Mouse (Mus musculus): Measurements from ENCODE around the gene Usp20.

DNA sequence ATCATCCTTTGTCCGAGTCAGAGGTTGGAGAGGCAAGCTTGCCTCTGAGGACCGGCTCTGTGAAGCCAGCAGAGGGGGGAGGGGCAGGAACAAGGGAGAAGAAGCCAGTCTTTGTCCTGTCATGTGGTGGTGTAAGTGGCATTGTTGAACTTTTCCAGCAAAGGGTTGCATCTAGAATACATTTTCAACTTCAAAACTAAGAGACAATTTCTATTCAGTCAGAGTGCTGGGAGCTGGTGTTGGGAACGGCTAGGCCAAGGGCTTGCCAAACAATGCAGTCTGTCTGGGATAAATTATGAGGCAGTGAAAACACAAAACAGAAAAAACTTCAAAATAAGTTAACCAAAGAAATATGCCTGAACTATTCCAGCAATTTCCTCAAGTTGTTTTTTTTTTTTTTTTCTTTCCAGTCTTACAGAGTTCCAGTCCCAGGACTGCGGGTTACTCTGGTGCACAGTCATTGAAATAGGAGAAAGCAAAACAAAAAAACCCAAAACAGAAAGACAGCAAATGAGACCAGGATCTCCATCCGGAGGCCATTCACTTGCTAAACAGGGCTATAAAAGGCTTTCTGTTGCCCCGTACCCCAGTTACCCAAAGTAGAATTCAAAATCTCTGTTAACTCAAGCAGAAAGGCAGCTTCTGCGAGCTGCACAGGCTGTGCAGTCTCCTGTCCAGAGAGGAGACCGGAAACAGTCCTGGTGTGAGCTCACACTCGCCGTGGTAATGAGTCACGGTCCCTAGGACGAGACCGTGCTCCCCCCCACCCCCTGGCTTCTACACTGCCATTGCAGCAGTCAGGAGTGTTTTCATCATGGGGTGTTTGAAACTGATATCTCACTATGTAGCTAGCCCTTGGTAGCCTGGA is 86.4 kb downstream of the Usp20 start:
- TF ChIP-seq SIN3A (IDR thresholded peaks at IDR 0.05; ENCODE audit: low read length) (no peak), TCF12 (IDR thresholded peaks at IDR 0.05; ENCODE audit: low read depth, low read length) (no peak), CTCF (conservative IDR thresholded peaks at IDR 0.05 in 1 of 2, IDR thresholded peaks at IDR 0.05 in 1 of 2; ENCODE audit: low read depth in 2 of 2, low read length in 2 of 2) (no peak), JUN (IDR thresholded peaks at IDR 0.05; ENCODE audit: insufficient read depth, low read depth, low read length) (no peak), RAD21 (IDR thresholded peaks at IDR 0.05; ENCODE audit: low read depth, low read length) (no peak)

Data from CH12.LX (cell line).